Mouse (Mus musculus) liver, embryonic 13.5 days (tissue): ENCODE results near the gene Cd101. TPM values are rescaled to one million over a fixed set of nuclear protein-coding genes. Genes with fewer than 3 reads are reported as not detected.

Experiments
- ATAC-seq: fragments of 200-750 bp; cut with Nextera tagmentation; 2 replicates; pipeline ENCODE4 v1.8.0; 2017; ENCODE audit warnings: low read depth, mild to moderate bottlenecking, moderate number of reproducible peaks, moderate library complexity
- DNase-seq: peaks from one replicate; pipeline ENCODE4 v3.0.0; 2022
- H3K27ac ChIP-seq: fragments of 300-500 bp; sonication (generic); 2 replicates; pipeline ENCODE4 v1.5.1; 2015; ENCODE audit warnings: moderate library complexity, mild to moderate bottlenecking, inconsistent platforms
- H3K27me3 ChIP-seq: fragments of 300-500 bp; sonication (generic); 2 replicates; pipeline ENCODE4 v1.6.1; 2015; ENCODE audit warnings: mild to moderate bottlenecking, inconsistent platforms
- H3K36me3 ChIP-seq: fragments of 300-500 bp; sonication (generic); 2 replicates; pipeline ENCODE4 v1.6.1; 2015; ENCODE audit warnings: mild to moderate bottlenecking, inconsistent platforms
- H3K4me1 ChIP-seq: fragments of 300-500 bp; sonication (generic); replicated peaks from 2 replicates; pipeline ENCODE4 v1.6.1; 2015; ENCODE audit warnings: inconsistent platforms
- H3K4me2 ChIP-seq: fragments of 300-500 bp; sonication (generic); 2 replicates; pipeline ENCODE4 v1.6.1; 2015; ENCODE audit warnings: inconsistent platforms, mild to moderate bottlenecking, moderate library complexity
- H3K4me3 ChIP-seq: fragments of 300-500 bp; sonication (generic); replicated peaks from 2 replicates; pipeline ENCODE4 v1.5.1; 2015; ENCODE audit warnings: mild to moderate bottlenecking, inconsistent platforms
- H3K9ac ChIP-seq: fragments of 300-500 bp; sonication (generic); 2 replicates; pipeline ENCODE4 v1.6.1; 2015; ENCODE audit warnings: mild to moderate bottlenecking, inconsistent platforms
- H3K9me3 ChIP-seq: fragments of 300-500 bp; sonication (generic); replicated peaks from 2 replicates; pipeline ENCODE4 v1.6.1; 2016; ENCODE audit warnings: inconsistent platforms
- whole genome bisulfite sequencing: fragments of 180-500 bp; shearing (Covaris S2); methylation state at CpG from one replicate; pipeline ENCODE4 v1.1.7; 2015; ENCODE audit not compliant: insufficient replicate concordance; 5-methylcytosine and 5-hydroxymethylcytosine counted together
- polyA plus RNA-seq: library from polyadenylated mRNA; unstranded; fragments of >200 nt; fragmentation: Nextera tagmentation; extraction: Ambion mirVana; gene quantifications from 2 replicates; pipeline ENCODE4 v1.2.1, GENCODE M21; 2015

Cd101 gene
- polyA plus RNA-seq, 1 experiment from 2014 or later = 0.03 TPM

DNA sequence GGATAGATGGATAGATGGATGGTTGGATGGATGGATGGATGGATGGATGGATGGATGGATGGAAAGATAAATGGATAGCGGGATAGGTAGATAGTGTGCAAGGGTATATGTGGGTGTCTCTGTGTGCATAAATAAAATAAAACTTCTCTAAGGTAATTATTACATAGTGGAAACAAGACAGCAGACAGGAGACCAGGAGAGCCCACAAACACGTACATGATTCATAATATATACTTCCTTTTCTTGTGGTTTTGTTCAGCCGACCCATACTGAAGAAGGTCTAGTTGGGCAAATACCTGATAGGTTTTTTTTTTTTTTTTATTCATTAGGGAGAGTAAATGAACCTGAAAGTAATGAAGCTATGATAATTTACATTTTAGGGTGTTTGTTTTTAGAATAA lies 15.8 kb downstream of the Cd101 start:
- Histone ChIP-seq H3K9me3 (no peaks in the 10 kb centered on the region), H3K27me3 (no peaks in the 10 kb centered on the region), H3K4me1 (no peaks in the 10 kb centered on the region), H3K27ac (no peak overlapping the region), H3K4me3 (no peak overlapping the region), H3K9ac (no peak overlapping the region), H3K36me3 (no peaks in the 10 kb centered on the region), H3K4me2 (no peak overlapping the region)
- DNase-seq (no peak), ATAC-seq (no peak)
- WGBS = 41% methylated on average over 3 of the region's 3 CpGs

DNA sequence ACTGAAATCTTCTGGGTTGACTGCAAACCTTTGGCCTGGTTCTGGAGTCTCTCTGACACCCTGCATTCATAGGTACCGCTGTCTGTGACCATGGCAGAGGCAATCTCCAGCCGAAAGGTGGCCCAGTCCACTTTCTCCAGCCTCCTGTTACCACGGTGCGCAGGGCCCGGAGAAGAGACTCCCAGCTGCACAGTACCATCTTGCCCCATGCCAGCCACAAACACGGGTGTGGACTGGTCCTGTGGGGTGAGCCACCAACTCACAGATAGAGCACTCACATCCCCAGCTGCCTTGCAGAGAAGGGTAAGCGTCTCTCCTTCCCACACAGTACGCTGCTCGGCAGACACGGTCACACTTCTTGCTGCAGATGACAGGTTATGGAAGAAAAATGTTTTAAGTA lies 16.4 kb downstream of the Cd101 start:
- H3K9ac ChIP-seq = no peak overlapping the region
- no peaks in the 10 kb centered on the region for H3K36me3 ChIP-seq
- no peaks in the 10 kb centered on the region for H3K9me3 ChIP-seq
- no peak overlapping the region for H3K4me2 ChIP-seq
- DNase-seq (no peak), ATAC-seq (no peak)
- H3K4me1 ChIP-seq = no peaks in the 10 kb centered on the region
- H3K27ac ChIP-seq = no peak overlapping the region
- H3K27me3 ChIP-seq = no peaks in the 10 kb centered on the region
- 73% methylated on average over 10 of the region's 10 CpGs for WGBS
- H3K4me3 ChIP-seq = no peak overlapping the region

DNA sequence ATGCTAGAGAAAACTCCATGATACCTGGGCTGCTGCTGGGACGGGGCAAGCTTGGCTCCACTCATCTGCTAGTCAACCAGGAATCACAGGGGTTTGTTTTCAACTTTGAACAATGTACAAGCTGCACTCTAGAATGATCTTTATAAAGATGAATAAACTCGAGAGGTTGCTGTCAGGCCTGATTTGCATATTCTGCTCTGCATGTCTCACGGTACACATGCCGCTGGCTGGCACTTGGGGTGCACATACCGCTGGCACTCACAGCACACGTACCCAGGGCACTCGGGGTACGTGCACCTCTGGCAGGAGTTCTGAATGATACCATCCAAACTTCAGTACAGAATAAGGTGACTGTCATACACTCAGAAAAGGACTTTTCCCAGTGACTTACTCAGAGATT lies 16.8 kb downstream of the Cd101 start:
- Histone ChIP-seq H3K4me1 (no peaks in the 10 kb centered on the region), H3K36me3 (no peaks in the 10 kb centered on the region), H3K4me3 (no peak overlapping the region), H3K9ac (no peak overlapping the region), H3K4me2 (no peak overlapping the region), H3K9me3 (no peaks in the 10 kb centered on the region), H3K27ac (no peak overlapping the region), H3K27me3 (no peaks in the 10 kb centered on the region)
- ATAC-seq = no peak
- DNase-seq = no peak
- 74% methylated on average over 8 of the region's 8 CpGs for WGBS

DNA sequence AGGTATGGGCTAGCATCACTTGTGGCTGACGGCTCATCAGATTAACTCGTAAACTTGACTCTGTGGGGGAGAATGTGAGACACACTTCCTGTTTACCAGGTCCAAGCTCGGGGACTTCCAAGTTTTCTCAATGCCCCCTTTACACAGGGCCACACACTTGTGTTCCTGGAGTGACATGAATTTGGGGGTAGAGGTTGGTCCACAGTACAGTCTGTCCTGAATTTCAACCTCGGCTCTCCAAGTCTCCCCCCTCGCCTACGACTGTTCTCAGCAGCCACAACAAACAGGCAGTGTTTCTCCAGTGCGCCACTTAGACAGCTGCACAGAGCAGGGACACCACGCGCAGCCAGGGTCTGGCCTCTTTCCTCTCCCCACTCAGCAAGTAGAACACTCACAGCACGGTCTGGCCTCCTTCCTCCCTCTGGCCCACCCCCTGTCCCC lies 17.2 kb downstream of the Cd101 start:
- H3K9ac ChIP-seq = no peak overlapping the region
- H3K27me3 ChIP-seq = no peaks in the 10 kb centered on the region
- DNase-seq (no peak), ATAC-seq (no peak)
- H3K4me1 ChIP-seq = peaks cover 2% of the 10 kb centered on the region; the same call in 1 of the 2 replicates
- H3K4me2 ChIP-seq = no peak overlapping the region
- H3K27ac ChIP-seq = no peak overlapping the region
- H3K36me3 ChIP-seq = no peaks in the 10 kb centered on the region
- no peaks in the 10 kb centered on the region for H3K9me3 ChIP-seq
- H3K4me3 ChIP-seq = no peak overlapping the region
- 54% methylated on average over 10 of the region's 10 CpGs for WGBS

DNA sequence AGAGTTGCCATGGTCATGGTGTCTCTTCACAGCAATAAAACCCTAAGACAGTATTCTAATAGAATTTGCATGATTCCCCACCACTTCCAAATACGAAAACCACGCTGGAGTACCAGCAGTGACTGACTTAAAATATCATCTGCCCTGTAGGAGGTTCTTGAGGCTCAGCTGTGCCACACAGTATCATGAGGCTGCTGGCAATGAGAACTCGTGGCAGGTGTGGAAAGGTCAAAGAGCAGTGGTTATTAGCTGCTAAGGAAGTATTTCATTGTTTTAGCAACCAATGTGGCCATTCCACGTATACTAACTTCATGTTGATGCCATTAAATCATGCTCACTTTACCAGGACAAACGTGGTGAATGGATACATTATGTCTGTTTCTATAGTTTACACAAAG lies 18.2 kb downstream of the Cd101 start:
- no peak for DNase-seq
- H3K4me3 ChIP-seq = no peak overlapping the region
- 54% methylated on average over 5 of the region's 5 CpGs for WGBS
- H3K9ac ChIP-seq = no peak overlapping the region
- H3K27ac ChIP-seq = no peak overlapping the region
- no peak overlapping the region for H3K4me2 ChIP-seq
- no peaks in the 10 kb centered on the region for H3K9me3 ChIP-seq
- ATAC-seq = no peak
- H3K4me1 ChIP-seq = peaks cover 2% of the 10 kb centered on the region; the same call in 1 of the 2 replicates
- no peaks in the 10 kb centered on the region for H3K36me3 ChIP-seq
- H3K27me3 ChIP-seq = no peaks in the 10 kb centered on the region

DNA sequence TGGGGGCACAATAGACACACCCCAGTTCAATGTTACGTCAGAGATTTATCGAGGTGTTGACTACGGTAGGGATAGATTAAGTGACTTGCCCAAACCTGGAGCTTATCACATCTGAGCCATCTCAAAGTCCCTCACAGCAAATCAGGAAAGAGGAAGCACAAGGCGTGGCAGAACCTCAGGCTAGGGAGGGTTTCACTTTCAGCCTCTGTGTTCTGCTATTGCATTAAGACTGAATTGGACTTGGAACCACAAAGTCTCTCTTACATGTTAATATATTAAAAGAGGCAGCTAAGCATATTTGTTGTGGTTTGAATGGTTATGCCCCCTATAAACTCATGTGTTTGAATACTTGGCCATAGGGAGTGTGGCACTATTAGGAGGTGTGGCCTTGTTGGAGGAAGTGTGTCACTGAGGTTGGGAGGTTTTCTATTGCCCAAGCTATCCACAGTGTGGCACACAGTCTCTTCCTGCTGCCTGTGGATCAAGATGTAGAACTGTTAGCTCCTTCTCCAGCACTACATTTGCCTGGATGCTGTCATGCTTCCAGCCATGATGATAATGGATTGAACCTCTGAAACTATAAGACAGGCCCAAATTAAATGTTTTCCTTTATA lies 18.7 kb downstream of the Cd101 start:
- no peak overlapping the region for H3K27ac ChIP-seq
- H3K36me3 ChIP-seq = no peaks in the 10 kb centered on the region
- H3K9ac ChIP-seq = no peak overlapping the region
- no peaks in the 10 kb centered on the region for H3K27me3 ChIP-seq
- no peak overlapping the region for H3K4me3 ChIP-seq
- ATAC-seq (no peak), DNase-seq (no peak)
- H3K4me2 ChIP-seq = no peak overlapping the region
- H3K9me3 ChIP-seq = no peaks in the 10 kb centered on the region
- H3K4me1 ChIP-seq = peaks cover 2% of the 10 kb centered on the region; the same call in 1 of the 2 replicates
- 23% methylated on average over 4 of the region's 4 CpGs for WGBS

DNA sequence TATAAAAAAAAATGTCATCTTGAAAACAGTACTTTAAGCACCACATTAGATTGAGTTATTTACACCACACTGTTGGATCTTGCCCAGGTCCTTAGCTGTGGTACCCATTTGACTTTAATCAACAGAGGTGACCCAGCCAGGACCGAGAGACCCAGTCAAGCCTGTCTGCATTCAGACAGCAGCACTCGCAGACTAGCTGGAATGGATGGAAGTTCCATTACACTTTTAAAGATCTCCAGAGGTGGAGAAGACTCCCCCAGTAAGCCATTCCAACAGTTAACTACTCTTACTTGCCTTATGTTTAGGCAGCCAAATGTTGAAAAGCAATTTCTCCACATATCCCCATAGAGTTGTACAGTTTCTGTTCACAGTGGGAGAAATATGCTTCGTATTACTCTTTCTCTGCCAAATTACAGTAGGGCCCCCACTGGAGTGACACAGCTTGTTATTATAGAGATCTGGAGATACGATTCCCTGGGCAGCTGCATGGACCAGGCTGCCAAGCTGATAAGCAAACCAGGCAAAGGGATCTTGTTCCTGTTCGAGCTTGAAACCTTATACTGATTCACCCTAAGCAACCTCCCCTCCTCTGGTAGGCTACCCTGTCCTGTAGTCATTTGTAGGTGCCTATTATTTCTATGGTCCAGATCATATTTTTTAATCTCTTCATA lies 22.1 kb downstream of the Cd101 start:
- Histone ChIP-seq H3K27ac (no peak overlapping the region), H3K9ac (no peak overlapping the region), H3K27me3 (no peaks in the 10 kb centered on the region; the same call in 1 of the 2 replicates), H3K4me3 (no peak overlapping the region), H3K9me3 (no peaks in the 10 kb centered on the region), H3K4me1 (peaks cover 2% of the 10 kb centered on the region; the same call in 1 of the 2 replicates), H3K4me2 (no peak overlapping the region), H3K36me3 (no peaks in the 10 kb centered on the region)
- DNase-seq (no peak), ATAC-seq (no peak)
- WGBS = 41% methylated on average over 5 of the region's 5 CpGs

DNA sequence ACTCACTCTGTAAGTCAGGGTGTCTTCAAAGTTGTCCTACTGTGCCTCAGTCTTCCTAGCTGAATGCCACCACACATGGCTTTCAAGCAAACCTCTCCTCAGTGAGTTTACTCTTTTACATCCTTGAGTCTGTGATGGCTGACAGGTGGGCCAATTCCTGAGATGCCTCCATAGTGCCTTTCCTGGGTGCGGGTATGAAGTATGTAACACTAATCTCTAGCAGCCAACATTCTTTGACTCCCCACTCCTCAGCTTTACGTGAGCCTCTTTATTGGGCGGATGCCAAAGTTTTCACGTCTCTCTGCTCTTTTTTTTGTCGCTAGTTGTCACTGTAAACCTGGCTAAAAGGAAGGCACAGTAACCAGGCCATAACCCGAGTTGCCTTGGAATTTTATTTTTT lies 24.0 kb downstream of the Cd101 start:
- H3K9ac ChIP-seq = no peak overlapping the region
- H3K36me3 ChIP-seq = no peaks in the 10 kb centered on the region
- no peaks in the 10 kb centered on the region for H3K9me3 ChIP-seq
- no peaks in the 10 kb centered on the region; the same call in 1 of the 2 replicates for H3K27me3 ChIP-seq
- WGBS = 67% methylated on average over 6 of the region's 6 CpGs
- no peak overlapping the region for H3K4me2 ChIP-seq
- ATAC-seq (no peak), DNase-seq (no peak)
- no peak overlapping the region for H3K27ac ChIP-seq
- no peak overlapping the region for H3K4me3 ChIP-seq
- H3K4me1 ChIP-seq = peaks cover 2% of the 10 kb centered on the region; the same call in 1 of the 2 replicates

DNA sequence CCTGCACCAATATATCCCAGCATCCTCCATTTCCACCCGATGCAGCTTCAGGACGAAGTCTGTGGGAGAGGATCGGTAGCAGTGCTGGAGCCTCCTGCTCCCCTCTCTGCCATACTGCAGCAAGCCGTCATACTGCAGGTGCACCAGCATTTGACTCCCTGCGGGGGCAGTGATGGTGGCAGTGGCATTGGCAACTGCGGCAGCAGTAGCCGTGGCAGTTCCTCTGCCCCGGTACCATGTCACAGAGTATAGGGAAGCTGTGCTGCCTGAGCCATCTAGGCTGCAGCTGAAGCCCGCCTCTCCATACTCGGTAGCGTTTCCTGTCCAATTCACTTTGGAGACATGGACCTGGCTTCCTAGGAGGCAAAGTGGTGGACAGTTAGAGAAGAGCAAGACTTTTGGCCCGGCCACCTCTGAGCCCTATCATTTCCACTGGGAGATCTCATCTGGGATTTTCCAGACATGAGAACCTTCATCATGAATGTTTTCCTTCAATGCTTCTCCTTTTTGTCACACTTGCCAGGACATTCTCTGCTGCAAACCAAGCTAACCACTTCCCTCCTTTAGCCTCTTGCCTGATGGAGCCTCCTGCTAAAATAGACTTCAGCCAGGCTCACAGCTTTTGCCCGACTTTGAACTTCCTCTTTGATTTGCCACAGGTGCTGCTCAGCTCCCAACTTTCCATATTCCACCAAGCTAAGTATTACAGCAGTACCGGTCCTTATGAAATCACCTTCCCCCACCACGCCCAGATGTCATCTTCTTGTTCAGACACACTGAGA lies 25.6 kb downstream of the Cd101 start:
- 36% methylated on average over 15 of the region's 15 CpGs for WGBS
- DNase-seq (no peak), ATAC-seq (no peak)
- Histone ChIP-seq H3K4me1 (peaks cover 2% of the 10 kb centered on the region; the same call in 1 of the 2 replicates), H3K4me2 (no peak overlapping the region), H3K4me3 (no peak overlapping the region), H3K27ac (no peak overlapping the region), H3K27me3 (no peaks in the 10 kb centered on the region; the same call in 1 of the 2 replicates), H3K9ac (no peak overlapping the region), H3K9me3 (no peaks in the 10 kb centered on the region), H3K36me3 (no peaks in the 10 kb centered on the region)

DNA sequence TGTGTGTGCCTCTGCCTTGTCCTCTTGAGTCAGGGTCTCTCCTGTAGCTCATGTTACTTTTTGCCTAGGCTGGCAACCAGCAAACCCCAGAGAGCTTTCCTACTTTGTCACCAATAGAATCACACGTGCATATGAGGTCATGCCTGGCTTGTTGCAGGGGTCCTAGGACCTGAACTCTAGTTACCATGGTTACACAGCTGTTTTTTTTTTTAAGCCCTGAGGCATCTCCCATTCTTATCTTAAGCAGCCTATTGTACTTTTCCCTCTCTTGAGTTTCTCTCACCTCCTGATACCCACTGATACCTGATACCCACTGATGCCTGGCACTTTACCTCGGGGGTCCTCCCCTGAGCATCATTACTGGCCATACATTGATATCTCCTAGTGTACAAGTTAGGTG lies 29.6 kb downstream of the Cd101 start:
- Histone ChIP-seq H3K9me3 (no peaks in the 10 kb centered on the region), H3K4me3 (no peak overlapping the region), H3K9ac (no peak overlapping the region), H3K27me3 (no peaks in the 10 kb centered on the region; the same call in 1 of the 2 replicates), H3K36me3 (no peaks in the 10 kb centered on the region), H3K4me1 (no peaks in the 10 kb centered on the region), H3K4me2 (no peak overlapping the region), H3K27ac (no peak overlapping the region)
- no peak for DNase-seq
- WGBS = 25% methylated on average over 2 of the region's 2 CpGs
- ATAC-seq = no peak

DNA sequence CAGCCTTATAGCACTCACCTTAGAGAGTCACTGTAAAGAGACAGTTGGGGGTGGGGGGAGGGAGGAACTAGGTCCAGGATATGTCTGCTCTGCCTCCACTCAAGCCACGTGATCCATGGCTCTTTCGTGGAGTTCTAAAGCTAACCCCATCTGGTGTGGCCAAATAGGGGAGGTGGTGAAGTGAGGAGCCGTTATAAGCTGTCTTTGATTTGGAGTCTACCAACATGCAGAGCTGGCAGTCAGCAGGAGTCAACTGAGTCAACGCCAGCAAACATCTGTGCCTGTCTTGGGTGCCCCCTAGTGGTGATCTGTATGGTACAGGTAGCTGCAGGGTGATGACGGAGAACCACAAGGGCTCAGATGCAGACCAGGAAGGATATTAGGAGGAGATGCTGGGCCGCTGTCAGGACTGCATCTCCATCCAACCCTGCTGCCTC lies 30.4 kb downstream of the Cd101 start:
- peak; percentile 48 for DNase-seq
- H3K4me3 ChIP-seq = no peak overlapping the region
- H3K9me3 ChIP-seq = no peaks in the 10 kb centered on the region
- no peaks in the 10 kb centered on the region for H3K4me1 ChIP-seq
- no peaks in the 10 kb centered on the region; the same call in 1 of the 2 replicates for H3K27me3 ChIP-seq
- ATAC-seq = peak; percentile 59
- no peaks in the 10 kb centered on the region for H3K36me3 ChIP-seq
- WGBS = 5% methylated on average over 6 of the region's 6 CpGs
- H3K9ac ChIP-seq = no peak overlapping the region
- H3K4me2 ChIP-seq = no peak overlapping the region
- H3K27ac ChIP-seq = no peak overlapping the region
